Mouse (Mus musculus) forebrain, embryonic 13.5 days (tissue): ENCODE results near the gene Meaf6. TPM values are rescaled to one million over a fixed set of nuclear protein-coding genes. Genes with fewer than 3 reads are reported as not detected.

ENCODE experiments used
- ATAC-seq: fragments of 200-750 bp; cut with Nextera tagmentation; 2 replicates; pipeline ENCODE4 v1.8.0; 2017
- H3K27ac ChIP-seq: fragments of 300-500 bp; sonication (generic); 2 replicates; pipeline ENCODE4 v1.5.1; 2015; ENCODE audit warnings: inconsistent platforms, mild to moderate bottlenecking, moderate library complexity
- H3K27me3 ChIP-seq: fragments of 300-500 bp; sonication (generic); 2 replicates; pipeline ENCODE4 v1.6.1; 2015; ENCODE audit warnings: mild to moderate bottlenecking, inconsistent platforms
- H3K36me3 ChIP-seq: fragments of 300-500 bp; sonication (generic); 2 replicates; pipeline ENCODE4 v1.6.1; 2015; ENCODE audit warnings: mild to moderate bottlenecking, inconsistent platforms; ENCODE audit not compliant: poor library complexity, severe bottlenecking
- H3K4me1 ChIP-seq: fragments of 300-500 bp; sonication (generic); 2 replicates; pipeline ENCODE4 v1.6.1; 2015; ENCODE audit warnings: inconsistent platforms
- H3K4me2 ChIP-seq: fragments of 300-500 bp; sonication (generic); 2 replicates; pipeline ENCODE4 v1.6.1; 2015; ENCODE audit warnings: inconsistent platforms, mild to moderate bottlenecking, moderate library complexity
- H3K4me3 ChIP-seq: fragments of 300-500 bp; sonication (generic); 2 replicates; pipeline ENCODE4 v1.5.1; 2015; ENCODE audit warnings: mild to moderate bottlenecking, inconsistent platforms
- H3K9ac ChIP-seq: fragments of 300-500 bp; sonication (generic); 2 replicates; pipeline ENCODE4 v1.6.1; 2015; ENCODE audit warnings: mild to moderate bottlenecking, inconsistent platforms
- H3K9me3 ChIP-seq: fragments of 300-500 bp; sonication (generic); replicated peaks from 2 replicates; pipeline ENCODE4 v1.6.1; 2016; ENCODE audit warnings: inconsistent platforms
- WGBS: fragments of 180-500 bp; shearing (Covaris S2); methylation state at CpG from one replicate; pipeline ENCODE4 v1.1.7; 2015; 5-methylcytosine and 5-hydroxymethylcytosine counted together
- polyA plus RNA-seq: library from polyadenylated mRNA; unstranded; fragments of >200 nt; fragmentation: Nextera tagmentation; extraction: Ambion mirVana; gene quantifications from 2 replicates; pipeline ENCODE4 v1.2.1, GENCODE M21; 2015

The Meaf6 gene
- polyA plus RNA-seq: 146 and 148 TPM in 2 replicates

- peak within 1 kb of the TSS; percentile 90 for H3K4me3 ChIP-seq
- ATAC-seq: peak; percentile 94
- H3K9me3 ChIP-seq: no peaks in the 10 kb centered on the region
- H3K27ac ChIP-seq: peak within 1 kb of the TSS; percentile 98
- peaks cover 37% of the 10 kb centered on the region for H3K36me3 ChIP-seq
- peak within 1 kb of the TSS; percentile 93 for H3K9ac ChIP-seq
- H3K4me2 ChIP-seq: peak within 1 kb of the TSS; percentile 85
- no peaks in the 10 kb centered on the region for H3K27me3 ChIP-seq
- peaks cover 24% of the 10 kb centered on the region for H3K4me1 ChIP-seq
- 2% methylated on average over 53 of the region's 63 CpGs for WGBS
Observed at GRCm38 (mm10) chr4:125084403-125085345, at the start of gene Meaf6. Gene Meaf6, plus strand, starts transcription at chr4:125085134.

- Histone ChIP-seq H3K27ac (no peak overlapping the region), H3K4me1 (no peaks in the 10 kb centered on the region), H3K4me2 (no peak overlapping the region), H3K4me3 (no peak overlapping the region), H3K9me3 (no peaks in the 10 kb centered on the region), H3K27me3 (no peaks in the 10 kb centered on the region), H3K9ac (no peak overlapping the region), H3K36me3 (peaks cover 98% of the 10 kb centered on the region)
- 90% methylated on average over 7 of the region's 7 CpGs for WGBS
- no peak for ATAC-seq
Observed at GRCm38 (mm10) chr4:125044454-125044853, 40.5 kb upstream of the Meaf6 start.

GRCm38 (mm10) chr4:125055385-125055784 is 29.5 kb upstream of the Meaf6 start:
- WGBS: 94% methylated on average over 9 of the region's 9 CpGs
- peaks cover 62% of the 10 kb centered on the region for H3K36me3 ChIP-seq

GRCm38 (mm10) chr4:125056476-125056875 is 28.5 kb upstream of the Meaf6 start:
- Histone ChIP-seq H3K36me3 (peaks cover 52% of the 10 kb centered on the region), H3K4me1 (peaks cover 6% of the 10 kb centered on the region; the same call in 1 of the 2 replicates), H3K4me3 (no peak overlapping the region), H3K27ac (no peak overlapping the region), H3K27me3 (no peaks in the 10 kb centered on the region), H3K9ac (no peak overlapping the region), H3K9me3 (no peaks in the 10 kb centered on the region), H3K4me2 (no peak overlapping the region)
- no peak for ATAC-seq
- WGBS: 96% methylated on average over 4 of the region's 4 CpGs

More at GRCm38 (mm10) chr4:125055385-125055784, 29.5 kb upstream of the Meaf6 start:
- no peak overlapping the region for H3K9ac ChIP-seq
- no peak for ATAC-seq
- no peak overlapping the region for H3K27ac ChIP-seq
- H3K4me3 ChIP-seq: no peak overlapping the region
- H3K4me1 ChIP-seq: peaks cover 6% of the 10 kb centered on the region; the same call in 1 of the 2 replicates
- no peak overlapping the region for H3K4me2 ChIP-seq
- no peaks in the 10 kb centered on the region for H3K27me3 ChIP-seq
- no peaks in the 10 kb centered on the region for H3K9me3 ChIP-seq

GRCm38 (mm10) chr4:125057273-125057672 is 27.7 kb upstream of the Meaf6 start:
- no peak for ATAC-seq
- H3K4me1 ChIP-seq: peaks cover 6% of the 10 kb centered on the region; the same call in 1 of the 2 replicates
- H3K4me3 ChIP-seq: no peak overlapping the region
- no peak overlapping the region for H3K9ac ChIP-seq
- H3K36me3 ChIP-seq: peaks cover 44% of the 10 kb centered on the region
- H3K9me3 ChIP-seq: no peaks in the 10 kb centered on the region
- no peak overlapping the region for H3K27ac ChIP-seq
- no peaks in the 10 kb centered on the region for H3K27me3 ChIP-seq
- no peak overlapping the region for H3K4me2 ChIP-seq
- WGBS: 69% methylated on average over 3 of the region's 3 CpGs

- H3K4me1 ChIP-seq: peaks cover 6% of the 10 kb centered on the region; the same call in 1 of the 2 replicates
- no peak overlapping the region for H3K4me2 ChIP-seq
- H3K27ac ChIP-seq: no peak overlapping the region
- no peak overlapping the region for H3K4me3 ChIP-seq
- no peak overlapping the region for H3K9ac ChIP-seq
- 67% methylated on average over 5 of the region's 5 CpGs for WGBS
- H3K27me3 ChIP-seq: no peaks in the 10 kb centered on the region
- ATAC-seq: no peak
- no peaks in the 10 kb centered on the region for H3K9me3 ChIP-seq
- H3K36me3 ChIP-seq: peaks cover 36% of the 10 kb centered on the region
Observed at GRCm38 (mm10) chr4:125058033-125058432, 26.9 kb upstream of the Meaf6 start.

- no peak overlapping the region; the same call in 1 of the 2 replicates for H3K9ac ChIP-seq
- no peaks in the 10 kb centered on the region for H3K9me3 ChIP-seq
- WGBS: 0% methylated on average over 8 of the region's 8 CpGs
- 0 out of 2 replicates have a peak, but pooled peaks cover 3% of the 10 kb centered on the region for H3K27me3 ChIP-seq
- H3K27ac ChIP-seq: no peak overlapping the region
- H3K36me3 ChIP-seq: peaks cover 26% of the 10 kb centered on the region
- peak overlapping the region; percentile 47 for H3K4me2 ChIP-seq
- ATAC-seq: peak; percentile 71; the same call in 1 of the 2 replicates
- peaks cover 6% of the 10 kb centered on the region; the same call in 1 of the 2 replicates for H3K4me1 ChIP-seq
- H3K4me3 ChIP-seq: 0 out of 2 replicates have a peak overlapping the region, but pooled peaks have one; percentile 7
Observed at GRCm38 (mm10) chr4:125059025-125059424, 25.9 kb upstream of the Meaf6 start.

GRCm38 (mm10) chr4:125063829-125064228 is 21.1 kb upstream of the Meaf6 start:
- peaks cover 11% of the 10 kb centered on the region; the same call in 1 of the 2 replicates for H3K27me3 ChIP-seq
- no peak for ATAC-seq
- H3K9ac ChIP-seq: no peak overlapping the region
- peaks cover 24% of the 10 kb centered on the region for H3K4me1 ChIP-seq
- no peaks in the 10 kb centered on the region for H3K9me3 ChIP-seq
- no peak overlapping the region for H3K27ac ChIP-seq
- 77% methylated on average over 8 of the region's 8 CpGs for WGBS
- peaks cover 2% of the 10 kb centered on the region for H3K36me3 ChIP-seq
- no peak overlapping the region for H3K4me3 ChIP-seq
- H3K4me2 ChIP-seq: no peak overlapping the region

- ATAC-seq: peak; percentile 46; the same call in 1 of the 2 replicates
- Histone ChIP-seq H3K9me3 (no peaks in the 10 kb centered on the region), H3K27me3 (peaks cover 11% of the 10 kb centered on the region; the same call in 1 of the 2 replicates), H3K27ac (peak within 1 kb of the TSS; percentile 48; the same call in 1 of the 2 replicates), H3K4me2 (peak within 1 kb of the TSS; percentile 95), H3K36me3 (peaks cover 20% of the 10 kb centered on the region), H3K4me1 (peaks cover 20% of the 10 kb centered on the region), H3K4me3 (peak within 1 kb of the TSS; percentile 91), H3K9ac (peak within 1 kb of the TSS; percentile 92)
- WGBS: 2% methylated on average over 26 of the region's 26 CpGs
Observed at GRCm38 (mm10) chr4:125065517-125066307, 19.2 kb upstream of the Meaf6 start, which contains the start of gene Dnali1. Gene Dnali1, minus strand, starts transcription at chr4:125065703.

- peak within 1 kb of the TSS; percentile 91 for H3K4me3 ChIP-seq
- H3K27ac ChIP-seq: peak within 1 kb of the TSS; percentile 48; the same call in 1 of the 2 replicates
- H3K9me3 ChIP-seq: no peaks in the 10 kb centered on the region
- peak within 1 kb of the TSS; percentile 92 for H3K9ac ChIP-seq
- H3K4me1 ChIP-seq: peaks cover 20% of the 10 kb centered on the region
- peaks cover 11% of the 10 kb centered on the region; the same call in 1 of the 2 replicates for H3K27me3 ChIP-seq
- H3K36me3 ChIP-seq: peaks cover 30% of the 10 kb centered on the region
- peak; percentile 93 for ATAC-seq
- H3K4me2 ChIP-seq: peak within 1 kb of the TSS; percentile 95
- under 1% methylated on average over 73 of the region's 78 CpGs for WGBS
Observed at GRCm38 (mm10) chr4:125066490-125067370, 18.2 kb upstream of the Meaf6 start, which contains the start of gene Snip1. Gene Snip1, plus strand, starts transcription at chr4:125066672.

- H3K4me1 ChIP-seq: no peaks in the 10 kb centered on the region
- no peak for ATAC-seq
- H3K27ac ChIP-seq: no peak overlapping the region
- H3K4me2 ChIP-seq: no peak overlapping the region
- 82% methylated on average over 2 of the region's 2 CpGs for WGBS
- H3K4me3 ChIP-seq: no peak overlapping the region
- H3K36me3 ChIP-seq: peaks cover 60% of the 10 kb centered on the region
- H3K27me3 ChIP-seq: no peaks in the 10 kb centered on the region
- H3K9ac ChIP-seq: no peak overlapping the region
- no peaks in the 10 kb centered on the region for H3K9me3 ChIP-seq
Observed at GRCm38 (mm10) chr4:125077700-125078099, 7.2 kb upstream of the Meaf6 start.
